Mouse (Mus musculus): ENCODE measurements around the gene Mical3.

Gene Mical3

GRCm38 (mm10) chr6:120903961-120904360 lies 226.8 kb downstream of the Mical3 start:
- DNase-seq (ENCODE audit: low spot score in 2 of 2): no peak

- no peak for DNase-seq (ENCODE audit: low spot score in 2 of 2)
These were observed 227.3 kb downstream of the Mical3 start for GRCm38 (mm10) chr6:120903450-120903912.

DNA sequence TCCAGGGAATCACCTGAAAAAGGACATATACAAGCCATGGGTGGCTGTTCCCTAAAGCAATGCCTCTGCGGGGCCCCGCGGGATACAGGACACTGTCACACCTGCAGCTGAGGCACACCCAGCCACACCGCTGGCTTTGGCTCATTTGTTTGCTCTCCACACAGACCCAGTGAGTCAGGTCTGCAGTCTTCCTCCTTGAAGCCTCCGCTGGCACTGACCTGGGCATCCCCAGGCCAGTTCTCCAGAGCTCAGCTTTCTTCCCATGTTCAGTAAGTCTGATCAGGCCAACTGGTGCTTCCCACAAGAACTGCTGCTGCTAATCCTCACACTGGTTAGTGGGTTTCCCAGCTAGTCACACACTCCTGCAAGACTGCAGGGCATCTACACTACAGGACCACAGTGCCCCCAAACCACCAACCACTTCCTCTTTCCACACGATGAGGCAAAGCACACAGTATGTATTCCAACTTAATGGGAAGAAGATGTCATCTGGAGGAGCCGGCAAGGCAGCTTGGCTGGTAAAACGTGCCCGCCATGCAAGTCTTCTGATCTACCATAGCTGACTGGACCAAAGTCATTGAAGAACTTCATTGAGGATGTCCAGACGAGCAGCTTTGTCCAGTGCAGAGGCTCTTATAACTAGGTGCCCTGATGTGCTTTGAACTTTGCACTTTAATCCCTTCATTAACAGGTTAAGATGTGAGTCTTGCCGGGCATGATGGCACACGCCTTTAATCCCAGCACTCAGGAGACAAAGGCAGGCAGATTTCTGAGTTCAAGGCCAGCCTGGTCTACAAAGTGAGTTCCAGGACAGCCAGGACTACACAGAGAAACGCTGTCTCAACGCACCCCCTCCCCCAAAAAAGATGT lies 228.8 kb downstream of the Mical3 start:
- no peak for DNase-seq (ENCODE audit: low spot score in 2 of 2)

DNA sequence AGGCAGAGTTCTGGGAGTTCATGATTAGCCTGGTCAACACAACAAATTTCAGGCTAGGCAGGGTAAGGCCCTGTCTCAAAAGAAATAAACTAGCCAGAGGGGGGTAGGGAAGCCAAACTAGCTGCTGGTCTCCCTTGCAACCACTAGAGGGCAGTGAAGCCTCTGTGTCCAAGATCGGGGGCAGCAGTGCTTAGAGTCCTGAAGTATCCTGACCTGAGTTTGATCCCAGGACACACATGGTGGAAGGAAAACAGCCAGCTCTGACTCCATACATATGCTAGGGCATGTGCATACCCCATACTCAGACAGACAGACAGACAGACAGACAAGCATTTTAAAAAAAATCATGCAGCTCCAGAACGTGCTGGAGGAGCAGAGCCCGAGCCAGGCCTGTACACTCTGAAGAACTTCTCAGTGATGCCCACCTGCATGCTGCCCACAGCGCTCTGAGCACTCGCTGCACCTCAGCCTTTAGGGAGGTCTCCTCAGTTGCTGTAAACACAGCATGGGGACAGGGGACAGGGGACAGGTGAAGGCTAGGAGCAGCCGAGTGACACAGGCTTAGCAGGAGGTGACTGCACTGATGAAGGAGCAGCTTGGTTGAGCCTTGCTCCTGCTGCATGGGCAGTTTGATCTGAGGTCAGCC lies 232.5 kb downstream of the Mical3 start:
- no peak for DNase-seq (ENCODE audit: low spot score in 2 of 2)

GRCm38 (mm10) chr6:120894524-120894923 lies 236.3 kb downstream of the Mical3 start:
- no peak for DNase-seq (ENCODE audit: low spot score in 2 of 2)

- no peak for DNase-seq (ENCODE audit: low spot score in 2 of 2)
These were observed 236.7 kb downstream of the Mical3 start for GRCm38 (mm10) chr6:120894089-120894488.

DNA sequence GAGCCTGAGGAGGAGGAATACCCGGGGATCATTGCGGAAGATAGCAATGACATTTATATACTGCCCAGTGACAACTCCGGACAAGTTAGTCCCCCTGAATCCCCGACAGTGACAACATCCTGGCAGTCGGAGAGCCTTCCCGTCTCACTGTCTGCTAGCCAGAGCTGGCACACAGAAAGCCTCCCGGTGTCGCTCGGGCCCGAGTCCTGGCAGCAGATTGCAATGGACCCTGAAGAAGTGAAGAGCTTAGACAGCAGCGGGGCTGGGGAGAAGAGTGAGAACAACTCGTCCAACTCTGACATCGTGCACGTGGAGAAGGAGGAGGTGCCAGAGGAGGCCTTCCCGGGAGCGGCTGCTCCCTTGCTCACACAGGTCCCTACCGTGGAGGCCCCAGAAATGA lies 244.1 kb downstream of the Mical3 start:
- no peak for DNase-seq (ENCODE audit: low spot score in 2 of 2)

- no peak for DNase-seq (ENCODE audit: low spot score in 2 of 2)
These were observed 246.4 kb downstream of the Mical3 start for GRCm38 (mm10) chr6:120884436-120884835.
